Mouse (Mus musculus): ENCODE measurements at regions not wholly inside any gene's neighbourhood (a gene's known extent, or its start where the extent isn't known, plus 50 kb on each side); places are given as distances from the start of the nearest gene placed in this dataset.

DNA sequence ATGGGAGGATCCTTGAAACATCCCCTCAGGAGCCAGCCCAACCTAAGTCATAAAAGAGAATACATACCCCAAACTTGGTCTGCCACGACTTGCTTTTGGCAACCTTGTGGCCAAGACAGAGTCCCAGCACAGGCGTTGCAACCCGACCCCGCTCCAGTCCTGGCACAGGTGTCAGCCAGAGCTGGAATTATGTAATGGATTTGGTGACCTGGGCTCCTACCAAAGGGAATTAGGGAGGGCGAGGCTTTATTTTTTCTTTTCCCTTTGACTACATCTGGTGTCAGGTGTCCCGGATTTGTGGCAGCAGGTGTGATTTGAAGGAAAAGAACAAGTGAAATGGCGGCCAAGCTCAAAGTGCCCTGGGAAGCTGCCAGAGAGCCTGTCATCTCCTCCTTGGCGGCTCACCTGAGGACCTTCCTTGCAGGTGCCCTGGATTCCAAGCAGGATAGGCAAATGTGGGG, 212.9 kb downstream of the Mef2c start:
- Histone ChIP-seq H3K4me2 (ENCODE audit: low read length) (peak overlapping the region; percentile 86), H3K9me3 (replicated peaks; ENCODE audit: control insufficient read depth, low read length) (no peaks in the 10 kb centered on the region), H3K4me3 (ENCODE audit: low read depth, low read length) (peak overlapping the region; percentile 78), H3K27ac (ENCODE audit: low read depth, low read length) (peak overlapping the region; percentile 100), H3K4me1 (ENCODE audit: control insufficient read depth, insufficient read depth, low read length) (peaks cover 4% of the 10 kb centered on the region), H3K36me3 (ENCODE audit: control insufficient read depth, insufficient read depth, low read length) (0 out of 2 replicates have a peak, but pooled peaks cover 3% of the 10 kb centered on the region), H3K27me3 (replicated peaks; ENCODE audit: control insufficient read depth, insufficient read depth, low read length) (no peaks in the 10 kb centered on the region), H3K9ac (ENCODE audit: low read length) (peak overlapping the region; percentile 100)
- ATAC-seq (no peak), DNase-seq (ENCODE audit: low spot score) (peak; percentile 68)
- WGBS, result 1% methylated on average over 8 of the region's 8 CpGs

DNA sequence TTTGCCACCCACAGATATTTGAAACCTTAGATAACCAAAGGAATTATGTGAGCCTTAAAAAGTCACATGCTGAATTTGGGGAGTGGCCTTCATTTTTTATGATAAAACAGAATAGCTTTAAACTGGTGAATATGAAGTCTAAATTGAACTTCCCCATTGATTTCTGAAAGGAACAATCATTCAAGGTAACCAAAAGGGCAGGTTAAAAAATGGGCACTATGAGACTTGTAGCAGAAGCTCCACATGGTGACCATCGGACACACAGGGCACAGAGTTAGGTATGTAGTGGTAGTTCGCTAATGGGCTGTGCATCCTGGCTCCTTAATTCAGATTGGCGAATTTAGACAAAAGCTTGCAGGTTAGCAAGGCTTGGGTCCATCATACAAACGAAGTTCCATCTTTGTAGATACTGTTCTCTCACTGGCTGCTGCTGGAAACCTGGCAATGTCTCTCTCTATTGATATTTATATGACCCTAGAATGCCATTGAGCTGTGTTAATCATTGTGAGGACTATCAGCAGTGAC, 213.9 kb downstream of the Mef2c start:
- Histone ChIP-seq H3K4me1 (ENCODE audit: control insufficient read depth, insufficient read depth, low read length) (peaks cover 3% of the 10 kb centered on the region), H3K27ac (ENCODE audit: low read depth, low read length) (peak overlapping the region; percentile 100), H3K9me3 (replicated peaks; ENCODE audit: control insufficient read depth, low read length) (no peaks in the 10 kb centered on the region), H3K4me2 (ENCODE audit: low read length) (peak overlapping the region; percentile 86), H3K27me3 (replicated peaks; ENCODE audit: control insufficient read depth, insufficient read depth, low read length) (no peaks in the 10 kb centered on the region), H3K4me3 (ENCODE audit: low read depth, low read length) (peak overlapping the region; percentile 78), H3K9ac (ENCODE audit: low read length) (peak overlapping the region; percentile 100), H3K36me3 (ENCODE audit: control insufficient read depth, insufficient read depth, low read length) (0 out of 2 replicates have a peak, but pooled peaks cover 3% of the 10 kb centered on the region)
- DNase-seq (ENCODE audit: low spot score) (peak; percentile 49), ATAC-seq (no peak)
- 7% methylated on average over 4 of the region's 4 CpGs for WGBS

- Histone ChIP-seq H3K27ac (ENCODE audit: low read depth, low read length) (peak overlapping the region; percentile 100), H3K4me3 (ENCODE audit: low read depth, low read length) (peak overlapping the region; percentile 78), H3K9me3 (replicated peaks; ENCODE audit: control insufficient read depth, low read length) (no peaks in the 10 kb centered on the region), H3K4me1 (ENCODE audit: control insufficient read depth, insufficient read depth, low read length) (no peaks in the 10 kb centered on the region), H3K36me3 (ENCODE audit: control insufficient read depth, insufficient read depth, low read length) (0 out of 2 replicates have a peak, but pooled peaks cover 3% of the 10 kb centered on the region), H3K4me2 (ENCODE audit: low read length) (peak overlapping the region; percentile 86), H3K9ac (ENCODE audit: low read length) (peak overlapping the region; percentile 100), H3K27me3 (replicated peaks; ENCODE audit: control insufficient read depth, insufficient read depth, low read length) (no peaks in the 10 kb centered on the region)
- ATAC-seq (no peak), DNase-seq (ENCODE audit: low spot score) (peak; percentile 74)
- WGBS, result 3% methylated on average over 10 of the region's 10 CpGs
These were observed 214.9 kb downstream of the Mef2c start for GRCm38 (mm10) chr13:83718431-83719410.

DNA sequence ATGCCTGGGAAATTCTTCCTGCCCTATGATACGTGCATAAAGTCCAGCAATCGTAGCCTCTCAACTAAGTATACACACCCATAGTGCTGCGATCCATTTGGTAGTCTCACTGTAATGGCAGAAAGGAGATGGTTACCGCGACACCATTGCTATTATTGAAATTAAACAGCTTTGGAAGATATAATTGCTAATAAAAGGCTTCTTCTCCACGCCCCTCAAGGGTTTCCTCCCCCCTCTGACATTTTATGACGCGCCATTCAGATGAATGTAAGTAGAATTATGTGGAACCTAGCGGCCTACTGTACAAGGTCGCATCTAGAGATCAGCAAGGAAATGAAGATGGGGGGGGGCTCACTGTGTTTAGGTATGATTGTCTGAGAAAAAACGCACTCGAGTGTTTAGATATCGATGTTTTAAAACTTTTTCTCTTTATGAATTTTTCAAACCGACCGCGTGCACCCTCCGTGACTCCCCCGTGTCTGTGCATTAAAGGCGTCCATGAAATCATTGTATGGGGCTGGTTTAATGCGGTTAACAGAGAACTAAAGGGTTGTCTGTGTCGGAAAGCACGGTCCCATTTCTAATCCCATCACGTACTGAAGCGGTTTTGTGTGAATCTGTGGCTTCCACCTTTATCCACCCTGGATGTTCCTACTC, 215.9 kb downstream of the Mef2c start:
- peak overlapping the region; percentile 86 for H3K4me2 ChIP-seq (ENCODE audit: low read length)
- H3K9me3 ChIP-seq (replicated peaks; ENCODE audit: control insufficient read depth, low read length), result no peaks in the 10 kb centered on the region
- DNase-seq (ENCODE audit: low spot score) (peak; percentile 86), ATAC-seq (no peak)
- peak overlapping the region; percentile 78 for H3K4me3 ChIP-seq (ENCODE audit: low read depth, low read length)
- peak overlapping the region; percentile 100 for H3K27ac ChIP-seq (ENCODE audit: low read depth, low read length)
- WGBS, result 1% methylated on average over 24 of the region's 24 CpGs
- H3K9ac ChIP-seq (ENCODE audit: low read length), result peak overlapping the region; percentile 100
- H3K27me3 ChIP-seq (replicated peaks; ENCODE audit: control insufficient read depth, insufficient read depth, low read length), result no peaks in the 10 kb centered on the region
- H3K36me3 ChIP-seq (ENCODE audit: control insufficient read depth, insufficient read depth, low read length), result 0 out of 2 replicates have a peak, but pooled peaks cover 3% of the 10 kb centered on the region
- H3K4me1 ChIP-seq (ENCODE audit: control insufficient read depth, insufficient read depth, low read length), result no peaks in the 10 kb centered on the region

- no peaks in the 10 kb centered on the region for H3K4me1 ChIP-seq (ENCODE audit: control insufficient read depth, insufficient read depth, low read length)
- H3K9ac ChIP-seq (ENCODE audit: low read length), result peak overlapping the region; percentile 100
- 0 out of 2 replicates have a peak, but pooled peaks cover 3% of the 10 kb centered on the region for H3K36me3 ChIP-seq (ENCODE audit: control insufficient read depth, insufficient read depth, low read length)
- DNase-seq (ENCODE audit: low spot score) (peak; percentile 65), ATAC-seq (no peak)
- peak overlapping the region; percentile 78 for H3K4me3 ChIP-seq (ENCODE audit: low read depth, low read length)
- H3K4me2 ChIP-seq (ENCODE audit: low read length), result peak overlapping the region; percentile 86
- 2% methylated on average over 12 of the region's 12 CpGs for WGBS
- H3K27me3 ChIP-seq (replicated peaks; ENCODE audit: control insufficient read depth, insufficient read depth, low read length), result no peaks in the 10 kb centered on the region
- H3K27ac ChIP-seq (ENCODE audit: low read depth, low read length), result peak overlapping the region; percentile 100
- no peaks in the 10 kb centered on the region for H3K9me3 ChIP-seq (replicated peaks; ENCODE audit: control insufficient read depth, low read length)
These were observed 216.5 kb downstream of the Mef2c start for GRCm38 (mm10) chr13:83720352-83720751.

DNA sequence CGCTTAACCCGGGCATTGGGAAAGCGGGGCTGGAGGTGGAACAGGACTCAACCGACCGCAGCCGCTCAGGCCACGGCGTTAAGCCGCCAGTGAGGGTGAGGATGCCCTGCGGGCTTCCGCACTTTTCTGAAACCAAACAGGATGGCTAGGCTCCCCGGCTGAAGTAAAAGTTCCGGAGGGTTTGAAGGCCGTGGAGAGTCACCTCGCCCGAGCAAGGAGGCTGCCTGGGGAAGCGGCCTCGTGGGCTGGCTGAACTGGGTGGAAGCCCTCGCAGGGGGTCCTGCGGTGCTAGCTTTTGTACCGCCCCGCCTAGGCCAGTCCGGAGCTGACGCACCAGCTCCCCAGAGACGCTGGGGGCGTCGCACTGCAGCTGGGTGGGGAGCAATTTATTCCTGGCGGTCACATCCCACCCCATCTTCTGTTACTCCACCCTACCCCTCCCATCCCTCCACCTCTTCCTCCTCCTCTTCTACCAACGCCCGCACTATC, 217.1 kb downstream of the Mef2c start:
- Histone ChIP-seq H3K27me3 (replicated peaks; ENCODE audit: control insufficient read depth, insufficient read depth, low read length) (no peaks in the 10 kb centered on the region), H3K9me3 (replicated peaks; ENCODE audit: control insufficient read depth, low read length) (no peaks in the 10 kb centered on the region), H3K4me1 (ENCODE audit: control insufficient read depth, insufficient read depth, low read length) (no peaks in the 10 kb centered on the region), H3K4me3 (ENCODE audit: low read depth, low read length) (peak overlapping the region; percentile 78), H3K4me2 (ENCODE audit: low read length) (peak overlapping the region; percentile 86), H3K9ac (ENCODE audit: low read length) (peak overlapping the region; percentile 100), H3K36me3 (ENCODE audit: control insufficient read depth, insufficient read depth, low read length) (0 out of 2 replicates have a peak, but pooled peaks cover 3% of the 10 kb centered on the region), H3K27ac (ENCODE audit: low read depth, low read length) (peak overlapping the region; percentile 100)
- DNase-seq (ENCODE audit: low spot score), result peak; percentile 96
- WGBS, result under 1% methylated on average over 30 of the region's 30 CpGs
- ATAC-seq, result peak; percentile 84

DNA sequence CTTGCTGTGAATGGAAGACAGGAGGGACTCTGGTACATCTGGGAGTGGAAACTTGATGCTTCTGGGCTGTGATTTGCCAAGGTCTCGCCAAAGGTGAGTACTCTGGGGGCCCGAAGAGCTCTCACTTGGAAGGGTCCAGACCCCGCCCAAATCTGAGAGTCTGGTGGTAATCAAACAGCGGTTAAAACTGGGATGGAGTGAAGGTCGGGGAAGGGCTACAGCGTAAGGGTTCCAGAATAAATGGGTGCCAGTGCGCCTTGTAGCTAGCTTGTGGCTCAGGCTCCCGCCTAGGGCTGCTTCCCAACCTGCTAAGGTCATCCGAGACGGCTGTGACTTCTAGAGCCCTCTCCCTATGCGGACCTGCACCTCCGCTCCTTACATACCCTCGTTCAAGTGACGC, 217.7 kb downstream of the Mef2c start:
- H3K27me3 ChIP-seq (replicated peaks; ENCODE audit: control insufficient read depth, insufficient read depth, low read length), result no peaks in the 10 kb centered on the region
- DNase-seq (ENCODE audit: low spot score) (peak; percentile 78), ATAC-seq (peak; percentile 20)
- H3K36me3 ChIP-seq (ENCODE audit: control insufficient read depth, insufficient read depth, low read length), result 0 out of 2 replicates have a peak, but pooled peaks cover 3% of the 10 kb centered on the region
- no peaks in the 10 kb centered on the region for H3K4me1 ChIP-seq (ENCODE audit: control insufficient read depth, insufficient read depth, low read length)
- peak overlapping the region; percentile 78 for H3K4me3 ChIP-seq (ENCODE audit: low read depth, low read length)
- 2% methylated on average over 14 of the region's 14 CpGs for WGBS
- no peaks in the 10 kb centered on the region for H3K9me3 ChIP-seq (replicated peaks; ENCODE audit: control insufficient read depth, low read length)
- peak overlapping the region; percentile 100 for H3K9ac ChIP-seq (ENCODE audit: low read length)
- peak overlapping the region; percentile 100 for H3K27ac ChIP-seq (ENCODE audit: low read depth, low read length)
- peak overlapping the region; percentile 86 for H3K4me2 ChIP-seq (ENCODE audit: low read length)

DNA sequence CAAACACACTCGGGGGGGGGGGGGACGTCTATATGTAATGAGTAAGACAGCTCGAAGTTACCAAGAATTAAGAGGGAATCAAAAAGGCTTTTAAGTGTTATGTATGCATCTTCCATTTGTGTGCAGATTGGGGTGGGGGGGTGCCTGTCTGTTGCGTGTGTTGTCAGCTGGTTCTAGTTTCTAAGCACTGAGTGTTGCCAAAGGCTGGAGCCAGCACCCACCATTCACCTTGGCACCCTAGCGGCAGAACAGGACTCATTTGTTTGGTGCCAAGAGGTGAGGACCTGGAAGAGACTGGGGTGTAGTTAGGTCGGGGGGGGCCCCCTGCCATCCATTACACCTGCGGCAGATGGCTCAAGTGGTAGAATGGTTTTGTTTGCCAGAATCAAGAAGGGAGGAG, 218.4 kb downstream of the Mef2c start:
- peak overlapping the region; percentile 100 for H3K27ac ChIP-seq (ENCODE audit: low read depth, low read length)
- no peaks in the 10 kb centered on the region for H3K9me3 ChIP-seq (replicated peaks; ENCODE audit: control insufficient read depth, low read length)
- peak overlapping the region; percentile 100 for H3K9ac ChIP-seq (ENCODE audit: low read length)
- peak overlapping the region; percentile 78 for H3K4me3 ChIP-seq (ENCODE audit: low read depth, low read length)
- DNase-seq (ENCODE audit: low spot score) (peak; percentile 89), ATAC-seq (peak; percentile 11)
- H3K36me3 ChIP-seq (ENCODE audit: control insufficient read depth, insufficient read depth, low read length), result peaks cover 3% of the 10 kb centered on the region; the same call in 1 of the 2 replicates
- H3K4me2 ChIP-seq (ENCODE audit: low read length), result peak overlapping the region; percentile 86
- no peaks in the 10 kb centered on the region for H3K4me1 ChIP-seq (ENCODE audit: control insufficient read depth, insufficient read depth, low read length)
- 3% methylated on average over 7 of the region's 7 CpGs for WGBS
- H3K27me3 ChIP-seq (replicated peaks; ENCODE audit: control insufficient read depth, insufficient read depth, low read length), result no peaks in the 10 kb centered on the region
